Mouse (Mus musculus) left cerebral cortex, adult 18-20 months (tissue): ENCODE results near the gene S100a14. TPM values are rescaled to one million over a fixed set of nuclear protein-coding genes. Genes with fewer than 3 reads are reported as not detected.

Experiments used
- DNase-seq, 2 experiments: peaks; one replicate each; pipeline ENCODE4 v3.0.0; 2021 to 2022; ENCODE audit warnings: low spot score in 2 of 2, mixed read lengths in 1 of 2
- long read RNA-seq, 2 experiments: library from polyadenylated mRNA; stranded (forward); transcript quantifications; one replicate each; pipeline ENCODE4 v2.0.0; 2021
- total RNA-seq, 2 experiments: library from RNA; stranded (reverse); gene quantifications; 2 replicates each; pipeline ENCODE4 v1.2.3; 2021

The S100a14 gene
- total RNA-seq: under 1 TPM; 0.52 to 0.70 TPM
- long read RNA-seq, experiment 1: 0 reads
- long read RNA-seq, experiment 2, partial matches to known transcripts: 0 of 1 reads
- long read RNA-seq, experiment 2, other reads (novel, unspliced or antisense): 1 of 1 reads

GRCm38 (mm10) chr3:90526580-90526979, at the start of gene S100a14:
S100a14 (plus strand) TSS chr3:90526856.
- DNase-seq: no peak

- DNase-seq: no peak
Observed at GRCm38 (mm10) chr3:90486998-90487397, 39.7 kb upstream of the S100a14 start.

GRCm38 (mm10) chr3:90488576-90488975, 38.1 kb upstream of the S100a14 start:
- no peak for DNase-seq

- DNase-seq: peak; percentile 94 to 96
Observed at GRCm38 (mm10) chr3:90490696-90491256, 35.9 kb upstream of the S100a14 start, which contains the start of gene Snapin. Snapin (minus strand) TSS chr3:90491033.

- peak in 1 of 2 experiments; percentile 41 for DNase-seq
Observed at GRCm38 (mm10) chr3:90491350-90491749, 35.3 kb upstream of the S100a14 start.

GRCm38 (mm10) chr3:90493831-90494540, 32.7 kb upstream of the S100a14 start:
- no peak for DNase-seq

GRCm38 (mm10) chr3:90495850-90496525, 30.7 kb upstream of the S100a14 start:
- DNase-seq: no peak

GRCm38 (mm10) chr3:90497597-90497996, 29.1 kb upstream of the S100a14 start:
- no peak for DNase-seq

- DNase-seq: no peak
Observed at GRCm38 (mm10) chr3:90503444-90503843, 23.2 kb upstream of the S100a14 start.

GRCm38 (mm10) chr3:90505216-90505615, 21.4 kb upstream of the S100a14 start:
- no peak for DNase-seq

GRCm38 (mm10) chr3:90506362-90506761, 20.3 kb upstream of the S100a14 start:
- no peak for DNase-seq

GRCm38 (mm10) chr3:90508287-90508949, 18.2 kb upstream of the S100a14 start:
- no peak for DNase-seq

GRCm38 (mm10) chr3:90508950-90509746, 17.5 kb upstream of the S100a14 start, which contains the start of gene Chtop:
Chtop (minus strand) TSS chr3:90509498.
- peak; percentile 99 to 100 for DNase-seq

GRCm38 (mm10) chr3:90509747-90510123, 16.9 kb upstream of the S100a14 start:
- no peak for DNase-seq

- no peak for DNase-seq
Observed at GRCm38 (mm10) chr3:90512276-90512675, 14.4 kb upstream of the S100a14 start.

- no peak for DNase-seq
Observed at GRCm38 (mm10) chr3:90512948-90513642, 13.6 kb upstream of the S100a14 start.

GRCm38 (mm10) chr3:90513796-90514590, 12.7 kb upstream of the S100a14 start, which contains the start of the genes S100a1 and S100a13:
S100a1 (minus strand) TSS chr3:90514392.
S100a13 (plus strand) TSS chr3:90514435.
- peak; percentile 39 to 56 for DNase-seq

- no peak for DNase-seq
Observed at GRCm38 (mm10) chr3:90514691-90515090, 12.0 kb upstream of the S100a14 start.

- no peak for DNase-seq
Observed at GRCm38 (mm10) chr3:90515242-90515641, 11.4 kb upstream of the S100a14 start.
